Mouse (Mus musculus): ENCODE results near the gene Ubox5. TPM values are rescaled to one million over a fixed set of nuclear protein-coding genes. Genes with fewer than 3 reads are reported as not detected.

The Ubox5 gene
- polyA plus RNA-seq, 1 experiment from 2014 or later = 15.9 TPM

DNA sequence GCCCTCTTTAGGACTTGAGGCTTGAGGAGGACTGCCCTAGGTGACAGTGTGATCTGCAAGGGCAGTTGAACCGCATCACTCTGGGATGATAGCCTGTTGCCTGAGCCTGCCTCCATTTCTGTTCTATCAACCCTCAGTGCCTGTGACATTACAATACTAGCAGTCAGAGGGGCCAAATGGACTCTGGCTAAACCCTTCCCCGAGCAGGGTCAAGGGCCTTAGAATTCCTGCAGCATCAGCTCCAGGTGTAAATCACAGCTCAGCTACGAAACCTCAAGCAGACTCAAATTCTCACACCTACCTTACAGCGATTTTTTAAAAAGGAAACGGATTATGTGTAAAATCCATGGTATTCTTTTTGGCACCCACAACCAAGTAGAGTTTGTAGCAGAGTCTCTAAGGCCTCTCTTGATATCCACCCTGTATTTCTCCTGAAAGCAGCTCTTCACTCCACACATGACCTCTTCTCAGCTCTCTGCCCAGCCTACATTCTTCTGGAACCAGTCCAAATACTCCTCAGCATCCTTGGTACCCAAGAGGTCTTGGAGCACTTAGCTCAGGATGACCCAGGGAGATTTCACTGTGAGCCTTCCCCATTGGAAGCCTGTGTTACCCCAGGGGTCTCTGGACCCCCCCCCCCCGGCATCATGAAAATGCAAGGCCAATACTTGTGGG, 11.7 kb upstream of the Ubox5 start:
- Histone ChIP-seq H3K27me3 (replicated peaks; ENCODE audit: control insufficient read depth, insufficient read depth, low read length) (peaks cover 18% of the 10 kb centered on the region), H3K36me3 (ENCODE audit: control insufficient read depth, insufficient read depth, low read length) (no peaks in the 10 kb centered on the region), H3K4me2 (ENCODE audit: low read length) (peak overlapping the region; percentile 92), H3K4me3 (ENCODE audit: low read depth, low read length) (peak overlapping the region; percentile 41; the same call in 1 of the 2 replicates), H3K4me1 (replicated peaks; ENCODE audit: control insufficient read depth, insufficient read depth, low read length) (no peaks in the 10 kb centered on the region), H3K27ac (ENCODE audit: low read depth) (no peak overlapping the region), H3K9ac (ENCODE audit: low read length) (no peak overlapping the region), H3K9me3 (ENCODE audit: control insufficient read depth, low read length) (no peaks in the 10 kb centered on the region)
- 43% methylated on average over 6 of the region's 6 CpGs for WGBS
- ATAC-seq (replicated peaks; ENCODE audit: low FRiP score, low TSS enrichment, low read depth) (no peak), DNase-seq (ENCODE audit: low spot score) (no peak)

DNA sequence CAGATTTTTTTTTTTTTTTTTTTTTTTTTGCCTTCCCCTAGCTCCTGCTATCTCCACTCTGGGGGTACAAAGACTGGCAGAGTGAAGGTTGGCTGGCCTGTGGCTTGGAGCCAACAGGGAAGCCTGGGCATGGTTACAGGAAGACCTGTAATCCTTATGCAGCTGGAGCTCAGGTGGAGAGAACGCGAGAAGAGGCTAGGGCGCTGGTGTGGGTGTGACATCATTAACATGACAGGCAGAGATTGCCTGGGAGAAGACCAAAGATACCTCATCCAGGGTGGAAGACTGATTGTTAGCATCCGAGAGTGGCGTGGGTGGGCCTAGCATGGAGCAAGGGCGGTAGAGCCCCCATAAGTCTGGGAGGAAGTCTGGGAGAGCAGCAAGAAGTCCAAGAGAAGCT, 9.4 kb upstream of the Ubox5 start:
- no peak for DNase-seq (ENCODE audit: low spot score)
- peak overlapping the region; percentile 80; the same call in 1 of the 2 replicates for H3K27ac ChIP-seq (ENCODE audit: low read depth)
- ATAC-seq (replicated peaks; ENCODE audit: low FRiP score, low TSS enrichment, low read depth) = no peak
- 69% methylated on average over 6 of the region's 6 CpGs for WGBS
- no peaks in the 10 kb centered on the region for H3K9me3 ChIP-seq (ENCODE audit: control insufficient read depth, low read length)
- H3K4me2 ChIP-seq (ENCODE audit: low read length) = no peak overlapping the region
- H3K9ac ChIP-seq (ENCODE audit: low read length) = no peak overlapping the region
- no peaks in the 10 kb centered on the region for H3K36me3 ChIP-seq (ENCODE audit: control insufficient read depth, insufficient read depth, low read length)
- H3K4me1 ChIP-seq (replicated peaks; ENCODE audit: control insufficient read depth, insufficient read depth, low read length) = peaks cover 13% of the 10 kb centered on the region
- no peak overlapping the region for H3K4me3 ChIP-seq (ENCODE audit: low read depth, low read length)
- peaks cover 39% of the 10 kb centered on the region for H3K27me3 ChIP-seq (replicated peaks; ENCODE audit: control insufficient read depth, insufficient read depth, low read length)

DNA sequence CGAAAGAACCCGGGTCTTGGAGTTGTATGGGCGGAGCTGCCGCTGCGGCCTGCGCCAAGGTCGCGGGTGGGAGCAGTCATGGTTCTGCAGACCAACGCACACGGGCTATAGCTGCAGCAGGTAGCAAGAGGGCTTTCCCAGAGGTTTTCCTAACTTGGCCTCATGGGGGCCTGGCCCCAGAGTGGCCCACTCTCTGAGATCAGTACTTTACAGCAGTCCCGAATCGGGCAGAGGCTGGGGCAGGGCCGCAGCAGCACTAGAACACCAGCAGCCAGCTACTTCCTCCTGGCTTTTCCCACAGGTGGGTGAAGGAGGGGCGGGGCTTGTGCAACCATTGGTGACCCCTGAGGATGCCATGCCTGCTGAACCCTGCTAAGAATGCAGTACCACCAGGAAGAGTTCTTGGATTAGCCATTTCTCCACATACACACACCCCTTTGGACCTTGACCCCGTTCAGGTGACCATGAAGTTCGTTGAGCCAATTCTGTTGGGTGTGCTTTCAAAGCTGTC, 8.3 kb upstream of the Ubox5 start:
- DNase-seq (ENCODE audit: low spot score) (peak; percentile 73), ATAC-seq (replicated peaks; ENCODE audit: low FRiP score, low TSS enrichment, low read depth) (peak; percentile 59)
- Histone ChIP-seq H3K4me1 (replicated peaks; ENCODE audit: control insufficient read depth, insufficient read depth, low read length) (peaks cover 15% of the 10 kb centered on the region), H3K4me3 (ENCODE audit: low read depth, low read length) (peak overlapping the region; percentile 20), H3K4me2 (ENCODE audit: low read length) (peak overlapping the region; percentile 38), H3K9me3 (ENCODE audit: control insufficient read depth, low read length) (no peaks in the 10 kb centered on the region), H3K9ac (ENCODE audit: low read length) (peak overlapping the region; percentile 4; the same call in 1 of the 2 replicates), H3K36me3 (ENCODE audit: control insufficient read depth, insufficient read depth, low read length) (no peaks in the 10 kb centered on the region), H3K27ac (ENCODE audit: low read depth) (peak overlapping the region; percentile 80), H3K27me3 (replicated peaks; ENCODE audit: control insufficient read depth, insufficient read depth, low read length) (peaks cover 47% of the 10 kb centered on the region)
- WGBS = 30% methylated on average over 16 of the region's 16 CpGs

DNA sequence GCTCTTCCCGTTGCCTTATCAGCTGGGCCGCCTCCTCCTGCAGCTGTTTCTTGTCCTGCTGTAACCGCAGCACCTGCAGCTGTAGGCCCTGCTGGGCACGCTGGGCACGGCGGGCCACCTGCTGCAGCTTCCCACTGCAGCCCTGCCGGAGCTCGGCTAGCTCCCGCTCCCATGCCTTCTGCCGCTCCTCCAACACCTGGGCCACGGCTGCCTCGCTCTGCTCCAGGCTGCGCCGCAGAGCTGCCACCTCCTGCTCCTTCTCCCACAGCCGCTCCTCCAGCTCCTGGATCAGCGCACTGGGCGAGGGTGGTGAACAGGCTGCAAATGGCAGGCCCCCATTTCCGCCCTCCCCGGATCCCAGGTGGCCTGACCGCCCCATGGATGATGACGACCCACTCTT, 6.0 kb upstream of the Ubox5 start:
- peaks cover 15% of the 10 kb centered on the region for H3K4me1 ChIP-seq (replicated peaks; ENCODE audit: control insufficient read depth, insufficient read depth, low read length)
- H3K27me3 ChIP-seq (replicated peaks; ENCODE audit: control insufficient read depth, insufficient read depth, low read length) = peaks cover 47% of the 10 kb centered on the region
- no peaks in the 10 kb centered on the region for H3K36me3 ChIP-seq (ENCODE audit: control insufficient read depth, insufficient read depth, low read length)
- H3K9ac ChIP-seq (ENCODE audit: low read length) = no peak overlapping the region
- ATAC-seq (replicated peaks; ENCODE audit: low FRiP score, low TSS enrichment, low read depth) (no peak), DNase-seq (ENCODE audit: low spot score) (no peak)
- no peak overlapping the region; the same call in 1 of the 2 replicates for H3K4me2 ChIP-seq (ENCODE audit: low read length)
- no peaks in the 10 kb centered on the region for H3K9me3 ChIP-seq (ENCODE audit: control insufficient read depth, low read length)
- no peak overlapping the region for H3K27ac ChIP-seq (ENCODE audit: low read depth)
- no peak overlapping the region for H3K4me3 ChIP-seq (ENCODE audit: low read depth, low read length)
- 28% methylated on average over 21 of the region's 21 CpGs for WGBS

DNA sequence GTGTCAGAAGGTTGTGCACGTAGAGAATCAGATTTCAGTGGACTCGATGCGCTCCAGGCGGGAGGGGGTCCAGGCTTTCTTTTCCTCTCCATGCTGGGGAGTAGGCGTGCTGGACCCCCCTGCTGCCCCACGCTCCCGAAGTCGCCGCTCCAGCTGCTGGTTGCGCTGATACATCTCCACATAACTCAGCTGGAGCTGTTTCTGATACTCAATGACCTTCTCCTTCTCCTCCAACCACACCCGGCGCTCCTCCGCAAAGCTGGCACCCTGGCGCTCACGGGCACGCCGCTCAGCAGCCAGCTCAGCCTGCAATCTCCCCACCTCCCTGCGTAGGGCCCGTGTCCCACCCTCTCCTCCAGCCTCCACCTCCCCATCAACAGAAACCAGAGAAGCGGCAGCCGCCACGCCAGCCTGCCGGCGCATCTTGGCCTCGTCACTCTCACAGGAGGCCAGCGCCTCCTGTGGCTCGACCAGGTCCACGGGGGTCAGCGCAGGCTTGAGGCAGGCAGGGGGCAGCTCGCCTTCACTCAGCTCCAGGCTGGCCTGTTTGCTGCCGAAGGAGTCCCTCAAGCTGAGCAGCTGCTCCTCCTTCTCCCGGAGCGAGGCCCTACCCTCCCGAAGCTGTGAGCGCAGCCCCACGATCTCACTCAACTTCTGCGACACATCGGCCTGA, 5.0 kb upstream of the Ubox5 start:
- Histone ChIP-seq H3K9ac (ENCODE audit: low read length) (peak overlapping the region; percentile 35), H3K27ac (ENCODE audit: low read depth) (no peak overlapping the region), H3K4me1 (replicated peaks; ENCODE audit: control insufficient read depth, insufficient read depth, low read length) (peaks cover 15% of the 10 kb centered on the region), H3K36me3 (ENCODE audit: control insufficient read depth, insufficient read depth, low read length) (no peaks in the 10 kb centered on the region), H3K9me3 (ENCODE audit: control insufficient read depth, low read length) (no peaks in the 10 kb centered on the region), H3K4me2 (ENCODE audit: low read length) (peak overlapping the region; percentile 69), H3K27me3 (replicated peaks; ENCODE audit: control insufficient read depth, insufficient read depth, low read length) (peaks cover 47% of the 10 kb centered on the region), H3K4me3 (ENCODE audit: low read depth, low read length) (peak overlapping the region; percentile 37)
- WGBS = 6% methylated on average over 38 of the region's 38 CpGs
- ATAC-seq (replicated peaks; ENCODE audit: low FRiP score, low TSS enrichment, low read depth) = no peak; the same call in 1 of the 2 replicates
- peak; percentile 72 for DNase-seq (ENCODE audit: low spot score)

DNA sequence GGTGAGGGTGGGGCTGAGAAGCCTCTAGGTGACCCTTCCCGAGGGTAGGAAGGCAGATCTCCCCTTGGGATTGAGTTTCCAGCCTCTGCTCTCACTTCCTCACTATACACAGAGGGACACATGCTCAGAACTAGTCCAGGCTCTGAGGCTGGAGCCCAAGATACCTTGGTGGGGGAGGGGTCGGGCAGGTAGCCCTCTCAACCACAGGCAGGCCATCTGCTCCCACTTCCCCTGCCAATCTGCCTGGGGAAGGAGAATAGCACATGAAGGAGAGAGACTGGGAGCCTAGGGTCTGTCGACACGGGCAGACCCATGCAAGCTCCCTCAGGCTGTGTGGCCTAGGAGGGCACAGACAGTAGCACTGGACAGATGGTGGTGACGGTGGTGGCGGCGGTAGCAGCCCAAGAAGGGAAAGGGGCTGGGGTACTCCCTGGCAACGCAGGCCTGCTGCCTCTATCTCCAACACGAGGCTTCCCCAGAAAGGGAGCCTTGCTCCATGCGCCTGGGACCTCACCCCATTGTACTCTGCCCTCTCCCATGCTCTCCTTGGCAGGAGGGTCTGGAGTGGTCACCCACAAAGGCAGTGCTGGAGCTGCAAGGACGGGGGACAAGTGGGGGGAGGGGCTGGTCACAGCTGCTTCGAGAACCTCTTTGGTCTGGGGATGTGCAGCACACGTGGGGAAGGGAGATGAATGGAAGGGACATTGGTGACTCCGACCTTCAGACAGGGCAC, 4.3 kb upstream of the Ubox5 start:
- ATAC-seq (replicated peaks; ENCODE audit: low FRiP score, low TSS enrichment, low read depth) = no peak
- WGBS = 29% methylated on average over 14 of the region's 14 CpGs
- Histone ChIP-seq H3K9ac (ENCODE audit: low read length) (no peak overlapping the region; the same call in 1 of the 2 replicates), H3K4me1 (replicated peaks; ENCODE audit: control insufficient read depth, insufficient read depth, low read length) (peaks cover 15% of the 10 kb centered on the region), H3K36me3 (ENCODE audit: control insufficient read depth, insufficient read depth, low read length) (no peaks in the 10 kb centered on the region), H3K9me3 (ENCODE audit: control insufficient read depth, low read length) (no peaks in the 10 kb centered on the region), H3K27me3 (replicated peaks; ENCODE audit: control insufficient read depth, insufficient read depth, low read length) (peaks cover 47% of the 10 kb centered on the region), H3K4me2 (ENCODE audit: low read length) (peak overlapping the region; percentile 69), H3K27ac (ENCODE audit: low read depth) (no peak overlapping the region), H3K4me3 (ENCODE audit: low read depth, low read length) (peak overlapping the region; percentile 37; the same call in 1 of the 2 replicates)
- DNase-seq (ENCODE audit: low spot score) = no peak

DNA sequence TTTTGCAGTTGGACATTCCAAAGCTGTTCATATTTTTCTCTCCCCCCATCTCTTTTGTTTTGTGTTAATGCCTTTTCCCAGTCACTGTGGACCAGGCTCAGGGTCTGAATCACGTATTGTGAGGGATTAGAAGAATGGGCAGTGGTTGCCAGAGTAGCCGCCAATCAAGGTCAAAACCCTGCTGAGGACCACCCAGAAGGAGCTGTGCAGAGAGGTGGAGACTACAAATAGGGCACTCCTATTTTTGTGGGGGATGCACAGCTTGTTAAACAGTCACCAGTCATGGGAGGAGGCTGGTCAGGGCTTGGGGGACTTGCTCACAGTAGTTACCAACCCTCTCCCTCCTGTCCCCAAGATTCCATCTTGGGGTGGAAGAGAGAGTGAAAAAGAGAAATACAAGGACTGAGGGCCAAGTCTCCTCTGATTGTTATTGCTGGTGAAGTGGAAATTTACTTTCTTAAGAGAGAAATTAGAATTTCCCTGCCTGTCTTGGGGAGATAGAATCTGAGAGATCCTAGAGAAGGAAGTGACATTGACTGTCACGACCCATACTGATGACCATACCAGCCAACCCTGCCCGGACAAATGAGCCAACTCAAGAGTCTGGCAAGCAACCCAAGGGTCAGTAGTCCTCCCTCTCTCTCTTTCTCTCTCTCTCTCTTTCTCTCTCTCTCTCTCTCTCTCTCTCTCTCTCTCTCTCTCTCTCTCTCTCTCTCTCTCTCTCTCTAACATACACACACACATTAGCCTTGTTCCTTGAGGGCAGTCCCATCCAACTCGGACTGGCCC, 3.2 kb upstream of the Ubox5 start:
- Histone ChIP-seq H3K9ac (ENCODE audit: low read length) (no peak overlapping the region), H3K4me3 (ENCODE audit: low read depth, low read length) (no peak overlapping the region), H3K4me1 (replicated peaks; ENCODE audit: control insufficient read depth, insufficient read depth, low read length) (peaks cover 24% of the 10 kb centered on the region), H3K36me3 (ENCODE audit: control insufficient read depth, insufficient read depth, low read length) (no peaks in the 10 kb centered on the region; the same call in 1 of the 2 replicates), H3K4me2 (ENCODE audit: low read length) (no peak overlapping the region), H3K9me3 (ENCODE audit: control insufficient read depth, low read length) (no peaks in the 10 kb centered on the region), H3K27me3 (replicated peaks; ENCODE audit: control insufficient read depth, insufficient read depth, low read length) (peaks cover 44% of the 10 kb centered on the region), H3K27ac (ENCODE audit: low read depth) (no peak overlapping the region)
- ATAC-seq (replicated peaks; ENCODE audit: low FRiP score, low TSS enrichment, low read depth) (no peak), DNase-seq (ENCODE audit: low spot score) (no peak)
- 51% methylated on average over 5 of the region's 5 CpGs for WGBS

DNA sequence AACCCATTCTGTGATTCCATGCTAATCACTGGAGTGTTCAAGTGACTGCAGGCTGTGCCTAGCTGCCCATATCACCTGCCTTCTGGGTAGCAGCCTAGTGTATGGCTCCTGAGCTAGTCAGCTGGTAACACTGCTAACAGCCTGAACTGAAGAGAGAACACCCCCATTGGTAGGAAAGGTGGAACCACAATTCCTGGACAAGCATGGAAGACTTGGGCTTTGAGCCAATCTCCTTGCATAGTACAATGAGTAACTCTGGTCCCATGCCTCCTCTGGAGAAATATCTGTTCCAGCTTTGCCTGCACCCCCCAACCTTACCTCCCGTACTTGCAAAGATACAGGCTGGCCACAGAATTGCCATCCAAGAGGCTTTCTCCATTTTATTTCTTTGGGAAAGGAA, 2.6 kb upstream of the Ubox5 start:
- DNase-seq (ENCODE audit: low spot score) (no peak), ATAC-seq (replicated peaks; ENCODE audit: low FRiP score, low TSS enrichment, low read depth) (no peak)
- no peaks in the 10 kb centered on the region for H3K9me3 ChIP-seq (ENCODE audit: control insufficient read depth, low read length)
- 75% methylated on average over 1 of the region's 1 CpGs for WGBS
- peaks cover 24% of the 10 kb centered on the region for H3K4me1 ChIP-seq (replicated peaks; ENCODE audit: control insufficient read depth, insufficient read depth, low read length)
- no peak overlapping the region for H3K4me3 ChIP-seq (ENCODE audit: low read depth, low read length)
- H3K4me2 ChIP-seq (ENCODE audit: low read length) = no peak overlapping the region
- no peak overlapping the region for H3K9ac ChIP-seq (ENCODE audit: low read length)
- peaks cover 4% of the 10 kb centered on the region; the same call in 1 of the 2 replicates for H3K36me3 ChIP-seq (ENCODE audit: control insufficient read depth, insufficient read depth, low read length)
- peaks cover 38% of the 10 kb centered on the region for H3K27me3 ChIP-seq (replicated peaks; ENCODE audit: control insufficient read depth, insufficient read depth, low read length)
- H3K27ac ChIP-seq (ENCODE audit: low read depth) = no peak overlapping the region
